Mouse (Mus musculus): ENCODE results near the gene Psmf1. TPM values are rescaled to one million over a fixed set of nuclear protein-coding genes. Genes with fewer than 3 reads are reported as not detected.

Psmf1 gene
- total RNA-seq, 2 experiments from 2014 or later, result 34.6 to 36.9 TPM

- TF ChIP-seq CTCF (conservative IDR thresholded peaks at IDR 0.05), result peak; percentile 95
- Histone ChIP-seq H3K27ac (no peak overlapping the region), H3K4me3 (no peak overlapping the region)
- DNase-seq (ENCODE audit: low spot score in 2 of 2), result peak; percentile 81 to 87
Measured at GRCm38 (mm10) chr2:151747847-151748705, 4.1 kb upstream of the Psmf1 start.

- no peak for DNase-seq (ENCODE audit: low spot score in 2 of 2)
- H3K4me3 ChIP-seq, result no peak overlapping the region
- no peak overlapping the region for H3K27ac ChIP-seq
- no peak for TF ChIP-seq CTCF (conservative IDR thresholded peaks at IDR 0.05)
Measured at GRCm38 (mm10) chr2:151742850-151743679, 921 bp downstream of the Psmf1 start.

- TF ChIP-seq CTCF (conservative IDR thresholded peaks at IDR 0.05), result no peak
- no peak for DNase-seq (ENCODE audit: low spot score in 2 of 2)
- Histone ChIP-seq H3K4me3 (no peak overlapping the region), H3K27ac (no peak overlapping the region)
Measured at GRCm38 (mm10) chr2:151742084-151742483, 1.9 kb downstream of the Psmf1 start.

GRCm38 (mm10) chr2:151740741-151741526 lies 3.1 kb downstream of the Psmf1 start:
- H3K27ac ChIP-seq, result peak overlapping the region; percentile 82
- TF ChIP-seq CTCF (conservative IDR thresholded peaks at IDR 0.05), result 0 out of 2 replicates have a peak, but pooled peaks have one; percentile 2
- DNase-seq (ENCODE audit: low spot score in 2 of 2), result peak; percentile 86 to 90

GRCm38 (mm10) chr2:151739505-151739904 lies 4.5 kb downstream of the Psmf1 start:
- H3K4me3 ChIP-seq, result peak overlapping the region; percentile 68
- TF ChIP-seq CTCF (conservative IDR thresholded peaks at IDR 0.05), result no peak
- DNase-seq (ENCODE audit: low spot score in 2 of 2), result no peak
- H3K27ac ChIP-seq, result no peak overlapping the region

More at GRCm38 (mm10) chr2:151740741-151741526, 3.1 kb downstream of the Psmf1 start:
- H3K4me3 ChIP-seq, result peak overlapping the region; percentile 68

- Histone ChIP-seq H3K27ac (no peak overlapping the region), H3K4me3 (no peak overlapping the region)
- TF ChIP-seq CTCF (conservative IDR thresholded peaks at IDR 0.05), result no peak
- DNase-seq (ENCODE audit: low spot score in 2 of 2), result no peak
Measured at GRCm38 (mm10) chr2:151739081-151739480, 4.9 kb downstream of the Psmf1 start.

- no peak for TF ChIP-seq CTCF (conservative IDR thresholded peaks at IDR 0.05)
- Histone ChIP-seq H3K4me3 (no peak overlapping the region), H3K27ac (no peak overlapping the region)
- no peak for DNase-seq (ENCODE audit: low spot score in 2 of 2)
Measured at GRCm38 (mm10) chr2:151738460-151738859, 5.5 kb downstream of the Psmf1 start.

- Histone ChIP-seq H3K4me3 (no peak overlapping the region), H3K27ac (no peak overlapping the region)
- no peak for DNase-seq (ENCODE audit: low spot score in 2 of 2)
- no peak for TF ChIP-seq CTCF (conservative IDR thresholded peaks at IDR 0.05)
Measured at GRCm38 (mm10) chr2:151735422-151735821, 8.6 kb downstream of the Psmf1 start.

- H3K27ac ChIP-seq, result no peak overlapping the region
- no peak for TF ChIP-seq CTCF (conservative IDR thresholded peaks at IDR 0.05)
Measured at GRCm38 (mm10) chr2:151733151-151733865, 10.7 kb downstream of the Psmf1 start.

GRCm38 (mm10) chr2:151724094-151724493 lies 19.9 kb downstream of the Psmf1 start:
- no peak for DNase-seq (ENCODE audit: low spot score in 2 of 2)
- TF ChIP-seq CTCF (conservative IDR thresholded peaks at IDR 0.05), result no peak
- Histone ChIP-seq H3K27ac (no peak overlapping the region), H3K4me3 (no peak overlapping the region)

More at GRCm38 (mm10) chr2:151733151-151733865, 10.7 kb downstream of the Psmf1 start:
- no peak for DNase-seq (ENCODE audit: low spot score in 2 of 2)
- no peak overlapping the region for H3K4me3 ChIP-seq

GRCm38 (mm10) chr2:151716318-151717055 lies 27.5 kb downstream of the Psmf1 start:
- TF ChIP-seq CTCF (conservative IDR thresholded peaks at IDR 0.05), result no peak
- no peak overlapping the region for H3K27ac ChIP-seq
- H3K4me3 ChIP-seq, result no peak overlapping the region
- no peak for DNase-seq (ENCODE audit: low spot score in 2 of 2)
